Mouse (Mus musculus): ENCODE measurements around the gene Fpr3. TPM values are rescaled to one million over a fixed set of nuclear protein-coding genes. Genes with fewer than 3 reads are reported as not detected.

The Fpr3 gene
- polyA plus RNA-seq, 1 experiment from 2014 or later, result not detected

- Histone ChIP-seq H3K4me3 (ENCODE audit: low read depth, low read length) (no peak overlapping the region), H3K27ac (ENCODE audit: low read depth, low read length) (no peak overlapping the region), H3K4me2 (ENCODE audit: low read depth) (no peak overlapping the region), H3K9ac (ENCODE audit: low read length) (no peak overlapping the region), H3K27me3 (ENCODE audit: control insufficient read depth, insufficient read depth, low read length) (no peaks in the 10 kb centered on the region), H3K9me3 (ENCODE audit: control insufficient read depth, low read length) (peaks cover 3% of the 10 kb centered on the region; the same call in 1 of the 2 replicates), H3K36me3 (ENCODE audit: control insufficient read depth, insufficient read depth, low read length) (no peaks in the 10 kb centered on the region), H3K4me1 (ENCODE audit: control insufficient read depth, insufficient read depth, low read length) (no peaks in the 10 kb centered on the region)
- DNase-seq (ENCODE audit: low spot score) (no peak), ATAC-seq (ENCODE audit: insufficient read depth, low FRiP score, low TSS enrichment) (no peak)
- WGBS, result 79% methylated on average over 2 of the region's 2 CpGs
Measured at GRCm38 (mm10) chr17:17870892-17871550, 16.6 kb upstream of the Fpr3 start.

GRCm38 (mm10) chr17:17871697-17872096 lies 16.0 kb upstream of the Fpr3 start:
- Histone ChIP-seq H3K9ac (ENCODE audit: low read length) (no peak overlapping the region), H3K9me3 (ENCODE audit: control insufficient read depth, low read length) (peaks cover 3% of the 10 kb centered on the region; the same call in 1 of the 2 replicates), H3K27ac (ENCODE audit: low read depth, low read length) (no peak overlapping the region), H3K4me2 (ENCODE audit: low read depth) (no peak overlapping the region), H3K4me1 (ENCODE audit: control insufficient read depth, insufficient read depth, low read length) (no peaks in the 10 kb centered on the region), H3K4me3 (ENCODE audit: low read depth, low read length) (no peak overlapping the region), H3K27me3 (ENCODE audit: control insufficient read depth, insufficient read depth, low read length) (no peaks in the 10 kb centered on the region), H3K36me3 (ENCODE audit: control insufficient read depth, insufficient read depth, low read length) (no peaks in the 10 kb centered on the region)
- ATAC-seq (ENCODE audit: insufficient read depth, low FRiP score, low TSS enrichment) (no peak), DNase-seq (ENCODE audit: low spot score) (no peak)
- WGBS, result 84% methylated on average over 2 of the region's 2 CpGs

GRCm38 (mm10) chr17:17879347-17879746 lies 8.3 kb upstream of the Fpr3 start:
- Histone ChIP-seq H3K4me3 (ENCODE audit: low read depth, low read length) (no peak overlapping the region), H3K9me3 (ENCODE audit: control insufficient read depth, low read length) (no peaks in the 10 kb centered on the region), H3K4me2 (ENCODE audit: low read depth) (no peak overlapping the region), H3K27me3 (ENCODE audit: control insufficient read depth, insufficient read depth, low read length) (no peaks in the 10 kb centered on the region), H3K9ac (ENCODE audit: low read length) (no peak overlapping the region), H3K27ac (ENCODE audit: low read depth, low read length) (no peak overlapping the region), H3K36me3 (ENCODE audit: control insufficient read depth, insufficient read depth, low read length) (no peaks in the 10 kb centered on the region), H3K4me1 (ENCODE audit: control insufficient read depth, insufficient read depth, low read length) (no peaks in the 10 kb centered on the region)
- DNase-seq (ENCODE audit: low spot score) (no peak), ATAC-seq (ENCODE audit: insufficient read depth, low FRiP score, low TSS enrichment) (no peak)
- 81% methylated on average over 1 of the region's 1 CpGs for WGBS

GRCm38 (mm10) chr17:17882672-17883071 lies 5.0 kb upstream of the Fpr3 start:
- no peak for ATAC-seq (ENCODE audit: insufficient read depth, low FRiP score, low TSS enrichment)
- Histone ChIP-seq H3K27me3 (ENCODE audit: control insufficient read depth, insufficient read depth, low read length) (no peaks in the 10 kb centered on the region), H3K4me3 (ENCODE audit: low read depth, low read length) (no peak overlapping the region), H3K9me3 (ENCODE audit: control insufficient read depth, low read length) (no peaks in the 10 kb centered on the region), H3K4me2 (ENCODE audit: low read depth) (no peak overlapping the region), H3K9ac (ENCODE audit: low read length) (no peak overlapping the region), H3K36me3 (ENCODE audit: control insufficient read depth, insufficient read depth, low read length) (no peaks in the 10 kb centered on the region), H3K27ac (ENCODE audit: low read depth, low read length) (no peak overlapping the region), H3K4me1 (ENCODE audit: control insufficient read depth, insufficient read depth, low read length) (no peaks in the 10 kb centered on the region)
- no peak for DNase-seq (ENCODE audit: low spot score)
- 80% methylated on average over 3 of the region's 3 CpGs for WGBS

- no peak for ATAC-seq (ENCODE audit: insufficient read depth, low FRiP score, low TSS enrichment)
- H3K4me2 ChIP-seq (ENCODE audit: low read depth), result no peak within 1 kb of the TSS
- no peaks in the 10 kb centered on the region for H3K36me3 ChIP-seq (ENCODE audit: control insufficient read depth, insufficient read depth, low read length)
- no peak within 1 kb of the TSS for H3K27ac ChIP-seq (ENCODE audit: low read depth, low read length)
- WGBS, result 71% methylated on average over 1 of the region's 1 CpGs
- no peaks in the 10 kb centered on the region for H3K9me3 ChIP-seq (ENCODE audit: control insufficient read depth, low read length)
- H3K4me1 ChIP-seq (ENCODE audit: control insufficient read depth, insufficient read depth, low read length), result no peaks in the 10 kb centered on the region
- H3K27me3 ChIP-seq (ENCODE audit: control insufficient read depth, insufficient read depth, low read length), result no peaks in the 10 kb centered on the region
- no peak for DNase-seq (ENCODE audit: low spot score)
- no peak within 1 kb of the TSS for H3K9ac ChIP-seq (ENCODE audit: low read length)
- no peak within 1 kb of the TSS for H3K4me3 ChIP-seq (ENCODE audit: low read depth, low read length)
Measured at GRCm38 (mm10) chr17:17883840-17884239, 3.8 kb upstream of the Fpr3 start, which contains the start of gene Fpr1. Fpr1 (minus strand) TSS chr17:17883940.

- H3K4me3 ChIP-seq (ENCODE audit: low read depth, low read length), result no peak overlapping the region
- H3K27ac ChIP-seq (ENCODE audit: low read depth, low read length), result no peak overlapping the region
- DNase-seq (ENCODE audit: low spot score) (no peak), ATAC-seq (ENCODE audit: insufficient read depth, low FRiP score, low TSS enrichment) (no peak)
- no peak overlapping the region for H3K4me2 ChIP-seq (ENCODE audit: low read depth)
- no peaks in the 10 kb centered on the region for H3K9me3 ChIP-seq (ENCODE audit: control insufficient read depth, low read length)
- H3K9ac ChIP-seq (ENCODE audit: low read length), result no peak overlapping the region
- H3K36me3 ChIP-seq (ENCODE audit: control insufficient read depth, insufficient read depth, low read length), result no peaks in the 10 kb centered on the region
- 94% methylated on average over 2 of the region's 2 CpGs for WGBS
- H3K27me3 ChIP-seq (ENCODE audit: control insufficient read depth, insufficient read depth, low read length), result no peaks in the 10 kb centered on the region
- H3K4me1 ChIP-seq (ENCODE audit: control insufficient read depth, insufficient read depth, low read length), result no peaks in the 10 kb centered on the region
Measured at GRCm38 (mm10) chr17:17889732-17890425, 2.2 kb downstream of the Fpr3 start.

- H3K4me3 ChIP-seq (ENCODE audit: low read depth, low read length), result no peak overlapping the region
- H3K9me3 ChIP-seq (ENCODE audit: control insufficient read depth, low read length), result no peaks in the 10 kb centered on the region
- WGBS, result 3% methylated on average over 4 of the region's 4 CpGs
- peak; percentile 56 for DNase-seq (ENCODE audit: low spot score)
- ATAC-seq (ENCODE audit: insufficient read depth, low FRiP score, low TSS enrichment), result no peak
- H3K4me2 ChIP-seq (ENCODE audit: low read depth), result no peak overlapping the region
- no peak overlapping the region for H3K9ac ChIP-seq (ENCODE audit: low read length)
- no peak overlapping the region for H3K27ac ChIP-seq (ENCODE audit: low read depth, low read length)
- H3K4me1 ChIP-seq (ENCODE audit: control insufficient read depth, insufficient read depth, low read length), result no peaks in the 10 kb centered on the region
- no peaks in the 10 kb centered on the region for H3K27me3 ChIP-seq (ENCODE audit: control insufficient read depth, insufficient read depth, low read length)
- H3K36me3 ChIP-seq (ENCODE audit: control insufficient read depth, insufficient read depth, low read length), result no peaks in the 10 kb centered on the region
Measured at GRCm38 (mm10) chr17:17896039-17896438, 8.4 kb downstream of the Fpr3 start.

- no peak overlapping the region for H3K9ac ChIP-seq (ENCODE audit: low read length)
- WGBS, result 90% methylated on average over 2 of the region's 2 CpGs
- H3K9me3 ChIP-seq (ENCODE audit: control insufficient read depth, low read length), result no peaks in the 10 kb centered on the region
- H3K27me3 ChIP-seq (ENCODE audit: control insufficient read depth, insufficient read depth, low read length), result no peaks in the 10 kb centered on the region
- no peak overlapping the region for H3K27ac ChIP-seq (ENCODE audit: low read depth, low read length)
- DNase-seq (ENCODE audit: low spot score), result no peak
- ATAC-seq (ENCODE audit: insufficient read depth, low FRiP score, low TSS enrichment), result no peak
- no peak overlapping the region for H3K4me2 ChIP-seq (ENCODE audit: low read depth)
- H3K36me3 ChIP-seq (ENCODE audit: control insufficient read depth, insufficient read depth, low read length), result no peaks in the 10 kb centered on the region
- H3K4me3 ChIP-seq (ENCODE audit: low read depth, low read length), result no peak overlapping the region
- H3K4me1 ChIP-seq (ENCODE audit: control insufficient read depth, insufficient read depth, low read length), result no peaks in the 10 kb centered on the region
Measured at GRCm38 (mm10) chr17:17899268-17899667, 11.6 kb downstream of the Fpr3 start.

- no peaks in the 10 kb centered on the region for H3K4me1 ChIP-seq (ENCODE audit: control insufficient read depth, insufficient read depth, low read length)
- DNase-seq (ENCODE audit: low spot score), result no peak
- no peak overlapping the region for H3K27ac ChIP-seq (ENCODE audit: low read depth, low read length)
- no peak overlapping the region for H3K9ac ChIP-seq (ENCODE audit: low read length)
- H3K27me3 ChIP-seq (ENCODE audit: control insufficient read depth, insufficient read depth, low read length), result no peaks in the 10 kb centered on the region
- no peak overlapping the region for H3K4me2 ChIP-seq (ENCODE audit: low read depth)
- no peak overlapping the region for H3K4me3 ChIP-seq (ENCODE audit: low read depth, low read length)
- H3K36me3 ChIP-seq (ENCODE audit: control insufficient read depth, insufficient read depth, low read length), result no peaks in the 10 kb centered on the region
- no peaks in the 10 kb centered on the region for H3K9me3 ChIP-seq (ENCODE audit: control insufficient read depth, low read length)
- 90% methylated on average over 1 of the region's 1 CpGs for WGBS
- ATAC-seq (ENCODE audit: insufficient read depth, low FRiP score, low TSS enrichment), result no peak
Measured at GRCm38 (mm10) chr17:17900768-17901167, 13.1 kb downstream of the Fpr3 start.
